Mouse (Mus musculus): ENCODE measurements around the gene Fxyd1.

DNA sequence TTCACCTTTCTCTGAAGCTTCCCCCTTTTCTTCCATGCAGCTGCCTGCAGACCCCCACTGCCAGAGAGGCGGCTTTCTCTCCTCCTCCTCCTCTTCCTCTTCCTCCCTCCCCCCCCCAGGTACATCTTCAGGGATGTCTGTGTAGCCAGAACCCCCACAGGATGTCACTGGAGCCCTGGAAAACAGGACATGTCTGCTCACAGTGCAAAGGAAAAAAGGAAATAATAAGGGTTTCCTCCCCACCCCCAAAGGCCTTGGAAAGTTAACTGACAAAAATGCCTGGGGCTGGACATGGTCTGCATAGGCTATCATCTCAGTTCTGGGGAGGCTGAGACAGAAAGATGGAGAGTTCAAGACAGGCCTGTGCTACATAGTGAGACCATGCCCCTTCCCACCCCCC, 24.1 kb upstream of the Fxyd1 start:
- TF ChIP-seq POLR2A (IDR thresholded peaks at IDR 0.05; ENCODE audit: extremely low read depth, insufficient read depth, low read length), result no peak
- no peak for TF ChIP-seq CTCF (IDR thresholded peaks at IDR 0.05; ENCODE audit: low read depth, low read length)
